Mouse (Mus musculus): ENCODE results near the gene Hmgb1. TPM values are rescaled to one million over a fixed set of nuclear protein-coding genes. Genes with fewer than 3 reads are reported as not detected.
A peak's percentile ranks its signal among the peaks of the same experiment; 100 is the strongest.

Hmgb1 gene
- polyA plus RNA-seq, 1 experiment, result 173 TPM

DNA sequence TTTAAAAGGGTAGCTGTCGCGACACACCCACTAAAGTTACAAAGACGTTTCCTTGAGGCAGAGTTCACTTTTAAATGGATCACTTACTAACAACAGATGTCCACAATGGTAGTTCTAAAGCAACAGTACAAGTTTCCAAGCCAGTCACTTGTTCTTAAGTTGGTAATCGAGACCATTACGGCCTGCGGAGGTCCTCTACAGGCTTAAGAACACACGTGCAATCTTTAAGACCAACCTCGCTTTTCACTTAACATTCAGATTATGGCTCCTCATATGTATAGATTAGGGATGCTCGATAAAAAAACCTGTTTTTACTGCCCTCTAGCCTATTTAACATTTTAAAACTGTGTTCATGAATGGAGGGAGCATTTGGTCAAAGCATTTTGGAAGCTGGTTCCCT is 137.6 kb downstream of the Hmgb1 start:
- no peak overlapping the region for H3K4me3 ChIP-seq (ENCODE audit: insufficient read depth, low read length)
- H3K4me1 ChIP-seq (ENCODE audit: control insufficient read depth, insufficient read depth, low read length), result peaks cover 1% of the 10 kb centered on the region; the same call in 1 of the 2 replicates
- H3K27ac ChIP-seq (ENCODE audit: insufficient read depth, low read length), result no peak overlapping the region
- TF ChIP-seq POLR2A (IDR thresholded peaks at IDR 0.05; ENCODE audit: extremely low read depth, insufficient read depth, low read length), result no peak
- TF ChIP-seq CTCF (IDR thresholded peaks at IDR 0.05; ENCODE audit: extremely low read depth, insufficient read depth, low read length), result no peak

DNA sequence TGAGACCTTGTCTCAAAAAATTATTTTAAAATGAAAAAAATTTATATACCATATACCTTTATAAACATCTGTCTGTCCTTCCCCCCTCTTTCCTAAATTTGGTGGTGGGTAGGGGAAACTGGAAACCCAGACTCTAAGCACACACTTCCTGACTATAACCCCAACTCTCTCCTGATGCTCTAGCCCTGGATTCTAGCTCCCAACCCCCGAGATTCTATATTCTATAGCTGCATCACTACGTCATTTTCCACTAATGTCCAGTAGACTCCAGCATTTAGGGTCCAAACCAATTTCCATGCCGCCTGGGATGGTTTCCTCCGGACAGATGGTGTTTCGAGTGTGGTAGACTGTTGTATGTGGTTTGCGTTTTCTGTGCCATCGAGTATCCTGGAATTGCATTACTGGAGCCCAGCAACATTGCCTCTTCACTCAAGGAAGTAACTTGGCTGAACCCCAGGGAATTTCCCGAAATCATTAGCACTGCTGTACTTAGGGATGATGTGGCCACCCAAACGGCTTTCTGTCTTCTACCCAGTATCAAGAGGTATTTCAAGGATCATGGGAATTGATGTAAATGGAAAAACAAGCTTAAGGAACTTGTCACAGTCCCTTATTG is 138.7 kb downstream of the Hmgb1 start:
- no peak overlapping the region for H3K4me3 ChIP-seq (ENCODE audit: insufficient read depth, low read length)

GRCm38 (mm10) chr5:149045054-149045453 is 139.2 kb downstream of the Hmgb1 start:
- Histone ChIP-seq H3K4me1 (ENCODE audit: control insufficient read depth, insufficient read depth, low read length) (no peaks in the 10 kb centered on the region), H3K4me3 (ENCODE audit: insufficient read depth, low read length) (no peak overlapping the region), H3K27ac (ENCODE audit: insufficient read depth, low read length) (no peak overlapping the region)
- no peak for TF ChIP-seq CTCF (IDR thresholded peaks at IDR 0.05; ENCODE audit: extremely low read depth, insufficient read depth, low read length)
- no peak for TF ChIP-seq POLR2A (IDR thresholded peaks at IDR 0.05; ENCODE audit: extremely low read depth, insufficient read depth, low read length)

More for the DNA sequence above, 138.7 kb downstream of the Hmgb1 start:
- no peak for TF ChIP-seq POLR2A (IDR thresholded peaks at IDR 0.05; ENCODE audit: extremely low read depth, insufficient read depth, low read length)
- no peaks in the 10 kb centered on the region for H3K4me1 ChIP-seq (ENCODE audit: control insufficient read depth, insufficient read depth, low read length)
- no peak overlapping the region for H3K27ac ChIP-seq (ENCODE audit: insufficient read depth, low read length)

- Histone ChIP-seq H3K27ac (ENCODE audit: insufficient read depth, low read length) (no peak overlapping the region), H3K4me1 (ENCODE audit: control insufficient read depth, insufficient read depth, low read length) (no peaks in the 10 kb centered on the region), H3K4me3 (ENCODE audit: insufficient read depth, low read length) (no peak overlapping the region)
- TF ChIP-seq CTCF (IDR thresholded peaks at IDR 0.05; ENCODE audit: extremely low read depth, insufficient read depth, low read length), result no peak
- no peak for TF ChIP-seq POLR2A (IDR thresholded peaks at IDR 0.05; ENCODE audit: extremely low read depth, insufficient read depth, low read length)
Observed at GRCm38 (mm10) chr5:149044067-149044466, 140.2 kb downstream of the Hmgb1 start.

DNA sequence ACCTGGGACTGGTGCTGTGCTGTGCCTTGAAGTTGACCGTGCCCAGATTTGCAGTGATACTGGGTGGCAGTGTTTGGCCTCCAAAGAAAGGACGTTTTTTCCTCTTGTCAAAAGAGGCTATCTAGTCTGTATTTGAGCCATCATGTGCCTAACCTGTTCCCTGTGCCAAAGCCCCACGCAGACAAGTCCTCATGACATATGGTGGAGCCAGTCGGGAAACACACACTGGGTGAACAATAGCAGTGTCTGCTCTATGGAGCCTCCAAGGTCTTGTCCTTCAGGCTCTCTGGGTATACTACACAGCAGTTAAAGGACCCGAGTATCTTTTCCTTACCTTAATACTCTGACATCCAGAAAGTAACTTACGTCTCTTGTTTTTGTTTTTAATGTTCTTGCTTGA is 141.0 kb downstream of the Hmgb1 start:
- Histone ChIP-seq H3K4me3 (ENCODE audit: insufficient read depth, low read length) (no peak overlapping the region), H3K4me1 (ENCODE audit: control insufficient read depth, insufficient read depth, low read length) (no peaks in the 10 kb centered on the region)
- no peak for TF ChIP-seq POLR2A (IDR thresholded peaks at IDR 0.05; ENCODE audit: extremely low read depth, insufficient read depth, low read length)
- no peak for TF ChIP-seq CTCF (IDR thresholded peaks at IDR 0.05; ENCODE audit: extremely low read depth, insufficient read depth, low read length)

DNA sequence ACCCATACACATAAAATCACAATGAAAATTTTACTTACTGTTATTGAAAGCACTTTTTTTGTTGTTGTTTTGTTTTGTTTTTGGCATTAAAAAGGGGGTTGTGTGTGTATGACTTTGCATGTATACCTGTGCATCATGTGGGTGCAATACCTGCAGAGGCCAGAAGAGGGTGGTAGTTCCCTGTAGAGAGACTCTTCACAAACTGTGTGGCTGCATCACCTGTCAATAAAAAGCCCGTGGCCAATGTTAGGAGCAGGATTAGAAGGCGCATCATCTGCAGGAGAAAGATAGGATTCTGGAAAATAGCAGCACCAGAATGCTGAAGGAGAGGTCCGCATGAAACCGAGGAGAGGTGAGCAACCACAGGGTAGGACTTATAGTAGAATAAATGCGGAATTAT is 144.5 kb downstream of the Hmgb1 start:
- no peak overlapping the region for H3K4me3 ChIP-seq (ENCODE audit: insufficient read depth, low read length)
- H3K4me1 ChIP-seq (ENCODE audit: control insufficient read depth, insufficient read depth, low read length), result no peaks in the 10 kb centered on the region
- TF ChIP-seq CTCF (IDR thresholded peaks at IDR 0.05; ENCODE audit: extremely low read depth, insufficient read depth, low read length), result no peak
- no peak for TF ChIP-seq POLR2A (IDR thresholded peaks at IDR 0.05; ENCODE audit: extremely low read depth, insufficient read depth, low read length)
- no peak overlapping the region for H3K27ac ChIP-seq (ENCODE audit: insufficient read depth, low read length)

More for the DNA sequence above, 141.0 kb downstream of the Hmgb1 start:
- H3K27ac ChIP-seq (ENCODE audit: insufficient read depth, low read length), result no peak overlapping the region

DNA sequence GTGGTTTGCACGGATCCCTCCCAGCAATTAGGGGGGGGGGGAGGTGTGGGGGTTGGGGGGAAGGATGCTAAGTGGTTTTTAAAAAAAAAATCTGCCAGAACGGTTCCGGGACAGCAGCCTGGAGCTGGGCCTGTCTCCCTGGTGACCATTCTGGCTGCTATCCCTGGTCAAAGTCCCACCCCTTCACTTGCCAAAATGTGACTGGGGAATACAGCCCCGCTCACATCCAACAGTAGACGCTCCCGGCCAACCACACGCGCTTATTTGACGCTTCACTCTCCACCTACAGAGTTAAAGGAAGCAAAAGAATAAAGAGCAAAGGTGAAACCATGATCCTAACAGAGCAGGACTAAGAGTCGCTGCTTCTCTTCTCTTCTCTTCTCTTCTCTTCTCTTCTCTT is 146.6 kb downstream of the Hmgb1 start:
- Histone ChIP-seq H3K4me1 (ENCODE audit: control insufficient read depth, insufficient read depth, low read length) (no peaks in the 10 kb centered on the region), H3K4me3 (ENCODE audit: insufficient read depth, low read length) (no peak overlapping the region), H3K27ac (ENCODE audit: insufficient read depth, low read length) (no peak overlapping the region)
- no peak for TF ChIP-seq CTCF (IDR thresholded peaks at IDR 0.05; ENCODE audit: extremely low read depth, insufficient read depth, low read length)
- TF ChIP-seq POLR2A (IDR thresholded peaks at IDR 0.05; ENCODE audit: extremely low read depth, insufficient read depth, low read length), result no peak

GRCm38 (mm10) chr5:149036920-149037319 is 147.4 kb downstream of the Hmgb1 start:
- TF ChIP-seq POLR2A (IDR thresholded peaks at IDR 0.05; ENCODE audit: extremely low read depth, insufficient read depth, low read length) (no peak), CTCF (IDR thresholded peaks at IDR 0.05; ENCODE audit: extremely low read depth, insufficient read depth, low read length) (no peak)
- no peaks in the 10 kb centered on the region for H3K4me1 ChIP-seq (ENCODE audit: control insufficient read depth, insufficient read depth, low read length)
- no peak overlapping the region for H3K4me3 ChIP-seq (ENCODE audit: insufficient read depth, low read length)
- H3K27ac ChIP-seq (ENCODE audit: insufficient read depth, low read length), result no peak overlapping the region

- no peak overlapping the region for H3K27ac ChIP-seq (ENCODE audit: insufficient read depth, low read length)
- no peak for TF ChIP-seq POLR2A (IDR thresholded peaks at IDR 0.05; ENCODE audit: extremely low read depth, insufficient read depth, low read length)
- TF ChIP-seq CTCF (IDR thresholded peaks at IDR 0.05; ENCODE audit: extremely low read depth, insufficient read depth, low read length), result no peak
- no peaks in the 10 kb centered on the region for H3K4me1 ChIP-seq (ENCODE audit: control insufficient read depth, insufficient read depth, low read length)
- no peak overlapping the region for H3K4me3 ChIP-seq (ENCODE audit: insufficient read depth, low read length)
Observed at GRCm38 (mm10) chr5:149032438-149032837, 151.9 kb downstream of the Hmgb1 start.

- no peak for TF ChIP-seq CTCF (IDR thresholded peaks at IDR 0.05; ENCODE audit: extremely low read depth, insufficient read depth, low read length)
- 0 out of 2 replicates have a peak, but pooled peaks have one; percentile 39 for TF ChIP-seq POLR2A (IDR thresholded peaks at IDR 0.05; ENCODE audit: extremely low read depth, insufficient read depth, low read length)
- Histone ChIP-seq H3K4me3 (ENCODE audit: insufficient read depth, low read length) (peak overlapping the region; percentile 44), H3K27ac (ENCODE audit: insufficient read depth, low read length) (peak overlapping the region; percentile 98), H3K4me1 (ENCODE audit: control insufficient read depth, insufficient read depth, low read length) (no peaks in the 10 kb centered on the region)
Observed at GRCm38 (mm10) chr5:149031199-149031750, 153.0 kb downstream of the Hmgb1 start.
